Mouse (Mus musculus) liver, embryonic 13.5 days (tissue): Measurements from ENCODE around the gene Vwce. TPM values are rescaled to one million over a fixed set of nuclear protein-coding genes. Genes with fewer than 3 reads are reported as not detected.
A peak's percentile ranks its signal among the peaks of the same experiment; 100 is the strongest.

Experiments
- ATAC-seq: fragments of 200-750 bp; cut with Nextera tagmentation; 2 replicates; pipeline ENCODE4 v1.8.0; 2017; ENCODE audit warnings: low read depth, mild to moderate bottlenecking, moderate number of reproducible peaks, moderate library complexity
- DNase-seq: peaks from one replicate; pipeline ENCODE4 v3.0.0; 2022
- H3K27ac ChIP-seq: fragments of 300-500 bp; sonication (generic); 2 replicates; pipeline ENCODE4 v1.5.1; 2015; ENCODE audit warnings: moderate library complexity, mild to moderate bottlenecking, inconsistent platforms
- H3K27me3 ChIP-seq: fragments of 300-500 bp; sonication (generic); 2 replicates; pipeline ENCODE4 v1.6.1; 2015; ENCODE audit warnings: mild to moderate bottlenecking, inconsistent platforms
- H3K36me3 ChIP-seq: fragments of 300-500 bp; sonication (generic); 2 replicates; pipeline ENCODE4 v1.6.1; 2015; ENCODE audit warnings: mild to moderate bottlenecking, inconsistent platforms
- H3K4me1 ChIP-seq: fragments of 300-500 bp; sonication (generic); replicated peaks from 2 replicates; pipeline ENCODE4 v1.6.1; 2015; ENCODE audit warnings: inconsistent platforms
- H3K4me2 ChIP-seq: fragments of 300-500 bp; sonication (generic); 2 replicates; pipeline ENCODE4 v1.6.1; 2015; ENCODE audit warnings: inconsistent platforms, mild to moderate bottlenecking, moderate library complexity
- H3K4me3 ChIP-seq: fragments of 300-500 bp; sonication (generic); replicated peaks from 2 replicates; pipeline ENCODE4 v1.5.1; 2015; ENCODE audit warnings: mild to moderate bottlenecking, inconsistent platforms
- H3K9ac ChIP-seq: fragments of 300-500 bp; sonication (generic); 2 replicates; pipeline ENCODE4 v1.6.1; 2015; ENCODE audit warnings: mild to moderate bottlenecking, inconsistent platforms
- H3K9me3 ChIP-seq: fragments of 300-500 bp; sonication (generic); replicated peaks from 2 replicates; pipeline ENCODE4 v1.6.1; 2016; ENCODE audit warnings: inconsistent platforms
- WGBS: fragments of 180-500 bp; shearing (Covaris S2); methylation state at CpG from one replicate; pipeline ENCODE4 v1.1.7; 2015; ENCODE audit not compliant: insufficient replicate concordance; 5-methylcytosine and 5-hydroxymethylcytosine counted together
- polyA plus RNA-seq: library from polyadenylated mRNA; unstranded; fragments of >200 nt; fragmentation: Nextera tagmentation; extraction: Ambion mirVana; gene quantifications from 2 replicates; pipeline ENCODE4 v1.2.1, GENCODE M21; 2015

Gene Vwce
- polyA plus RNA-seq, 1 experiment from 2014 or later = 5.3 TPM

DNA sequence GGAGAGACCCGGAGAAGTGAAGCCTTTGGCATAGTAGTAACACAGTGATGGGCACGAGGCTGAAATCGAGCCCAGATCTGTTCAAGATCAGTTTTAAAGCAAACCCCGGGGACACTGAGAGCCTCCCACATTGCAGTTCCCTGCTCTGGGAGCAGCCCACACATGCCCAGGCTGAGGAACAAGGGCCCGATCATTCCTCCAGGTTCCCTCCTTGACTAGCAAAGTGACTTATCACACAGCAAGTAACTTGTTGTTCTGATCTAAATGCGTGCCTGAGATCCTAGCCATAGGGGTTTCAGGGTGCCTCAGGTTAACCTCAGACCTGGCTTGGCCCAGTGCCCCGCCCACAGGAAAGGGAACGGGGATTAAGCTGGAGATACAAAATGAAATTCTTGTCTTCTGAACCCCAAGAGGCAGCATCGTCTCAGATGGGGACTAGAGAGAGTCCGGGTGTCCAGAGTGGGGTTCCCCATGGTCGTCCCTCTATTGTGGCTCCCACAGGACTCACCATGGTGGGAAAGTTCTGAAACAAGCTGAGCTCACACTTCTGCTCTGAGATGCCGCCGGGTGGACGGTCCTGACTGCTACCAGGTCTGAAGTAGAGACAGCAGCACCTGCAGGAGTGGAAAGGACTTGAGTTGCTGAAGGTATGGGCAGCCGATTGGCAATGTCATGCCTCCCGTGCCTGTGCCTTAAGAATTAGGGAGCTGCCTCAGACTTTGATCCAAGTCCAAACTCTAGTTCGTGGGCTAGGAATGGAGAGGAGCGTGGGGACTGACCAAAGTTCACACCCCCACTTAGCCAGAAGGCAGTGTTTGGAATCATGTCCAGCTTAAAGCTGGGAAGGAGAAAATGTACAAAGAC lies 30.1 kb upstream of the Vwce start:
- no peaks in the 10 kb centered on the region for H3K9me3 ChIP-seq
- 0 out of 2 replicates have a peak overlapping the region, but pooled peaks have one; percentile 97 for H3K4me3 ChIP-seq
- ATAC-seq (no peak), DNase-seq (no peak)
- peak overlapping the region; percentile 82 for H3K9ac ChIP-seq
- peak overlapping the region; percentile 92 for H3K27ac ChIP-seq
- WGBS = 70% methylated on average over 18 of the region's 18 CpGs
- H3K36me3 ChIP-seq = peaks cover 37% of the 10 kb centered on the region
- peak overlapping the region; percentile 82 for H3K4me2 ChIP-seq
- no peaks in the 10 kb centered on the region for H3K27me3 ChIP-seq
- peaks cover 58% of the 10 kb centered on the region for H3K4me1 ChIP-seq

DNA sequence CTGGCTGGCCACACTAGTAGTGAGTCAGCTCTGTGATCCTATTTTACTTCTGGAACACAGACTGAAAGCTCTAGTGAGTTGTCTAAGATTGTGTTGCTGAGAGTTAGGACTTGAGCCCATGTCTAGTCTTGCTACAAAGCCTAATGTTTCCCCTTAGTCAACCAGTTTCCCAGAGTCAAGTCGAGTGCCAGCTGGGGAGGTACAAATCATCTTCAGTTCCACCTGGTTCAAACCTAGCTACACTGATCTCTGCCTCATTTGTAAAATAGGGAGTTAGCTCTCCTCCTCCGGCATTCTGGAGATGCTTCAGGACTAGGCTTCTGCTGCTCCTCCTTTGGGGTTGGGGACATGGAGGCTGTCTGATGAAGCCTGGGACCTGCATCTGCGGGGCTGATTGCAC lies 29.5 kb upstream of the Vwce start:
- Histone ChIP-seq H3K4me2 (peak overlapping the region; percentile 82), H3K27me3 (no peaks in the 10 kb centered on the region), H3K27ac (peak overlapping the region; percentile 92), H3K4me3 (peak overlapping the region; percentile 97), H3K36me3 (peaks cover 37% of the 10 kb centered on the region), H3K9ac (peak overlapping the region; percentile 82), H3K9me3 (no peaks in the 10 kb centered on the region), H3K4me1 (peaks cover 58% of the 10 kb centered on the region)
- DNase-seq (no peak), ATAC-seq (no peak)
- WGBS = 44% methylated on average over 3 of the region's 3 CpGs

DNA sequence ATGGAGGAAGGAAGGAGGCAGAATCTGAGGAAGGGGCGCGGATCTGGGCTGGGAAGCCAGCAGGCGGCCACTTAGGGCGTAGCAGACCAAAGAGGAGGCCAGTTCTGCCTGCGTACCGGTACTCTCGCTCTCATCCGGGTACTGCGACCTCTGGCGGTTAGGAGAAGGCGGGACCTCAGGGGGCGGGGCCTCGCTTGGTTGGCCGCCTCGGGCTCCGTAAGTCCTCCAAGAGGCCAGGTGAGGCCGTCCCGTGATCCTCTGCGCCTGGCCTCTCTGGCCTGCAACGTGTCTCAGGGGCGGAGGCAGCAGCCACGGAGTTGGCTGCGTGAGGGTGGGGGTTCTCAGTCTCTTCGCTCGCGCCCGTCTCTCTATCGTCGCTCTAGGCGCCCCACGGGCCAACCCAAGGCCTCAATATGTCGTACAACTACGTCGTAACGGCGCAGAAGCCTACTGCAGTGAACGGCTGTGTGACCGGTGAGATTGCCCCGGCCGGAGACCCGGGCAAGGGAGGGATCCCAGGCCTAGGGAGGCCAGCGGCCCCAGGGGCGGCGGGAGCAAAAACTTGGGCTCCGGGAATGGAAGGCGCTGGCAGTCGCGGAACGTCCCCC lies 28.6 kb upstream of the Vwce start, which contains the start of the genes Ddb1 and Tkfc:
Ddb1 (plus strand) TSS at position 35 of the 608 bp plus-strand sequence.
Tkfc (minus strand) TSS at position 362 of the 608 bp plus-strand sequence.
- Histone ChIP-seq H3K9ac (peak within 1 kb of the TSS; percentile 97), H3K36me3 (peaks cover 37% of the 10 kb centered on the region), H3K4me3 (peak within 1 kb of the TSS; percentile 97), H3K4me1 (peaks cover 58% of the 10 kb centered on the region), H3K9me3 (no peaks in the 10 kb centered on the region), H3K4me2 (peak within 1 kb of the TSS; percentile 82), H3K27me3 (no peaks in the 10 kb centered on the region), H3K27ac (peak within 1 kb of the TSS; percentile 96)
- DNase-seq = peak; percentile 99
- under 1% methylated on average over 49 of the region's 49 CpGs for WGBS
- ATAC-seq = peak; percentile 96

DNA sequence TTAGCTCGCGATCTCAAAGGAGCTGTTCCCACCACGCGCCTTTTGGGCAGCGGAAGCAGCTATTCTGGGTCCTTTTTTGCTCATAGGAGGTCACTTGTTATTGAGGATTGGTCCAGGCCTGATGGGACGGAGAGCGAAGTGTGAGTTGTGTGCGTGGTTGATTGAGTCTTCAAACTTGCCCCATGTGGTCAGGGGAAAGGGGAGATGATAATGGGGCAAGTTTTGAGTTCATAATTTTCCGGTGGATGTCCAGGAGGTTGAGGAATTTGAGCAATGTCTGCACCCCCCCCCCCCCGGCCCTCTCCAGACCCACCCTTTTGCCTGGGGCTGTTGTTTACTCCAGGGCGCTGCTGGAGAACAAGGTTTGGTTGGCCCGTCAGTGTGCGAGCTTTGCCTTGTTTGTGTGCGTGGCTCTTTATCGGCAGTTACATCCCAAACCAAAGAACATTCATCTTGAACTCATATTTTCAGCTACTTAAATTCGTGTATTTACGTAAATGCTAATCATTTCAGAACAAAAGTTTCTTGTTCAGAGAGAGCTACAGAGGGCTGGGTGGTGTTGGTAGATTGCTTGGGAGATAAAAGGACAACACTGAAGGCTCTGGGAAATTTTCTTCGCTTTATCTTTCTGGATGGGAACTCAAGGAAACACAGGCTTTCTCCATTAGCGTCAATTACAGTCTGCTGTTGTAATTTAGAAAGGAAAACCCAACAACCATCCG lies 28.0 kb upstream of the Vwce start:
- WGBS = 2% methylated on average over 20 of the region's 20 CpGs
- Histone ChIP-seq H3K9me3 (no peaks in the 10 kb centered on the region), H3K9ac (peak overlapping the region; percentile 97), H3K4me3 (peak overlapping the region; percentile 97), H3K27ac (peak overlapping the region; percentile 96), H3K36me3 (peaks cover 42% of the 10 kb centered on the region), H3K4me1 (peaks cover 57% of the 10 kb centered on the region), H3K27me3 (no peaks in the 10 kb centered on the region), H3K4me2 (peak overlapping the region; percentile 82)
- ATAC-seq = peak; percentile 27
- peak; percentile 38 for DNase-seq

- Histone ChIP-seq H3K4me2 (no peak overlapping the region), H3K4me1 (peaks cover 36% of the 10 kb centered on the region), H3K9ac (no peak overlapping the region), H3K27me3 (no peaks in the 10 kb centered on the region), H3K36me3 (peaks cover 69% of the 10 kb centered on the region), H3K4me3 (no peak overlapping the region), H3K27ac (no peak overlapping the region), H3K9me3 (no peaks in the 10 kb centered on the region)
- WGBS = 90% methylated on average over 5 of the region's 5 CpGs
- ATAC-seq (no peak), DNase-seq (no peak)
Measured at GRCm38 (mm10) chr19:10608573-10609240, 25.3 kb upstream of the Vwce start.

DNA sequence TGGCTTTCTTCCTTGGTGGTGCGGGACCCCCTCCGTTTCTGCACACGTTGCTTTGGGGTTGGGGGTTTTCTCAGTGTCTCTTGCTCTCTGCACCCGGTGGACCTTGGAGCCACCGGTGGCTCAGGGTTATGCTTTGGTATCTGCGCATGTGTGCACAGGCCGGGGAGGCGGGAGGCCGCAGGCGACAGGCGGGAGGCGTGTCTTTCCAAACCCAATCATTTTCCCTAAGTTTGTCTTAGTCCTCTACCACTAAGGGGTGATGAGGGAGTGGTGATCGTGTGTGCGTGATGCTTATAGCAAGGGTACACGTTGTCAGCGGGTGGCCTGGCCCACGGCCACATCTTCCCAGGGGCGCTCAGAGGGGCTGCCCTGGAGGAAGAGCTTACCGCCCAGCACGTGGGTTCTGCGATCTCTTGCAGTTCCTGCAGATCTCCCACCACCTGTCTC lies 882 bp downstream of the Vwce start:
- WGBS = 4% methylated on average over 21 of the region's 21 CpGs
- H3K27ac ChIP-seq = peak overlapping the region; percentile 78
- no peaks in the 10 kb centered on the region for H3K9me3 ChIP-seq
- H3K36me3 ChIP-seq = peaks cover 21% of the 10 kb centered on the region
- ATAC-seq (peak; percentile 89), DNase-seq (peak; percentile 72)
- H3K27me3 ChIP-seq = no peaks in the 10 kb centered on the region
- H3K9ac ChIP-seq = peak overlapping the region; percentile 81
- peak overlapping the region; percentile 94 for H3K4me2 ChIP-seq
- H3K4me1 ChIP-seq = peaks cover 58% of the 10 kb centered on the region
- peak overlapping the region; percentile 65 for H3K4me3 ChIP-seq

GRCm38 (mm10) chr19:10637840-10638239 lies 3.8 kb downstream of the Vwce start:
- peaks cover 79% of the 10 kb centered on the region for H3K4me1 ChIP-seq
- H3K27ac ChIP-seq = no peak overlapping the region
- H3K4me3 ChIP-seq = no peak overlapping the region
- DNase-seq = no peak
- no peaks in the 10 kb centered on the region for H3K9me3 ChIP-seq
- no peak overlapping the region for H3K4me2 ChIP-seq
- ATAC-seq = no peak
- H3K36me3 ChIP-seq = no peaks in the 10 kb centered on the region
- 63% methylated on average over 7 of the region's 7 CpGs for WGBS
- H3K9ac ChIP-seq = 0 out of 2 replicates have a peak overlapping the region, but pooled peaks have one; percentile 14
- no peaks in the 10 kb centered on the region; the same call in 1 of the 2 replicates for H3K27me3 ChIP-seq

DNA sequence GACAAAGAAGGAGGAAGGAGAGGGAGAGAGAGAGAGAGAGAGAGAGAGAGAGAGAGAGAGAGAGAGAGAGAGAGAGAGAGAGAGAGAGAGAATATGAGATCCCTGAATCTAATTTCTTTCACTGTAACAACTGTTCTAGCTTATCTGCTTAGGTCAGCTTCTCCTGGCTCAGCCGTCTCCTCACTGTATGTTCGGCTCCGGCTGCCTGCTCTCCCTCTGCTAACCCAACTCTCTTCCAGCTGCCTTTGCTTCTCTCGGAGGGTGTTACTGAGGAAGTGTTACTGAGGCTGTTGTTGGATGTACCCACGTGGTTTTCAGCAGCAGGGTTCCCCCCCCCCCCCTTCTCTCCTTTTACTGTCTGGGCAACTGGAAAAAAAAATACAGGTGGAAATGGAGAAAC lies 6.1 kb downstream of the Vwce start:
- Histone ChIP-seq H3K4me2 (peak overlapping the region; percentile 38), H3K9ac (peak overlapping the region; percentile 33; the same call in 1 of the 2 replicates), H3K27me3 (peaks cover 3% of the 10 kb centered on the region; the same call in 1 of the 2 replicates), H3K4me3 (no peak overlapping the region), H3K36me3 (no peaks in the 10 kb centered on the region), H3K9me3 (no peaks in the 10 kb centered on the region), H3K4me1 (peaks cover 67% of the 10 kb centered on the region), H3K27ac (peak overlapping the region; percentile 64)
- WGBS = under 1% methylated on average over 5 of the region's 5 CpGs
- DNase-seq (no peak), ATAC-seq (peak; percentile 73)

DNA sequence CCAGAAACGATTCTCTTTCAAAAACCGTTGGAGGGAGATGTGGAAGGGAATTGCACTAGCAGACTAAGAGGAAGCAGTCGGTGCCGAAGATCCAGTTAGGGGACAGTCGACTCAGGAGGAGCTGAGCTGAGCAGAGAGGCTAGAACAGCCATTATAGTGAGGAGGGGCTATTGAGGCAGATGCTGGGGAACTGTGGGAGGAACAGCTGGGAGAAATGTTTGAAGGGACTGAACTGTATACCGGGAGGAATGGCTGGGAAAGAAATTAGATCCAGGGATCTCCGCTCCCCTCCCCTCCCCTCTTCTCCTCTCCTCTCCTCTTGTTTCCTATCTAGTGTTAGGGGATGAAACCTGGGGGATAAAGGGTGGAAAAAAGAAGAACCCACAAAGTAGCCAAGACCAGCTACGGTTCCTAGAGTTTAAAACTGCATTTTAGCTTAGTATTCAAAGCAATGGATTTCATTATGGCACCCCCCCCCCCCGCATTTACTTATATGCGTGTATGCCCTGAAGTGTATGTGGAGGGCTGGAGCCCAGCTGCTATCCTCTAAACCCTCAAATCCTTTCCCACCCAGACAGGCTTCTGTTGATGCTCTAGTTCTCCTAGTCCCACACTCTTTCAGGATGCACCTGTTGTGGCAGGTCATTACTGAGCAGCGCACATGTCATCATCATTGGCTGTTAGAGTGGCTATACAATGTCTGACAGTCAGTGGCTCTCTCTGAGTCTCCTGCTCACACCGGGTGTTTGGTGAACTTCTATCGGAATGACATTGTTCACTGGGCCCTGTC lies 6.8 kb downstream of the Vwce start:
- Histone ChIP-seq H3K27me3 (peaks cover 3% of the 10 kb centered on the region; the same call in 1 of the 2 replicates), H3K9me3 (no peaks in the 10 kb centered on the region), H3K4me1 (peaks cover 60% of the 10 kb centered on the region), H3K4me3 (no peak overlapping the region), H3K9ac (peak overlapping the region; percentile 33; the same call in 1 of the 2 replicates), H3K4me2 (peak overlapping the region; percentile 38), H3K36me3 (no peaks in the 10 kb centered on the region), H3K27ac (peak overlapping the region; percentile 64)
- DNase-seq = no peak
- WGBS = 52% methylated on average over 13 of the region's 13 CpGs
- no peak for ATAC-seq

- no peaks in the 10 kb centered on the region for H3K9me3 ChIP-seq
- no peak overlapping the region for H3K4me3 ChIP-seq
- H3K27ac ChIP-seq = no peak overlapping the region
- H3K27me3 ChIP-seq = peaks cover 11% of the 10 kb centered on the region; the same call in 1 of the 2 replicates
- WGBS = 83% methylated on average over 2 of the region's 2 CpGs
- ATAC-seq = no peak
- H3K4me2 ChIP-seq = no peak overlapping the region
- no peak for DNase-seq
- peaks cover 18% of the 10 kb centered on the region for H3K4me1 ChIP-seq
- peaks cover 9% of the 10 kb centered on the region; the same call in 1 of the 2 replicates for H3K36me3 ChIP-seq
- H3K9ac ChIP-seq = no peak overlapping the region
Measured at GRCm38 (mm10) chr19:10645616-10646015, 11.6 kb downstream of the Vwce start.
